Mouse (Mus musculus): Measurements from ENCODE around the gene Clk3.

DNA sequence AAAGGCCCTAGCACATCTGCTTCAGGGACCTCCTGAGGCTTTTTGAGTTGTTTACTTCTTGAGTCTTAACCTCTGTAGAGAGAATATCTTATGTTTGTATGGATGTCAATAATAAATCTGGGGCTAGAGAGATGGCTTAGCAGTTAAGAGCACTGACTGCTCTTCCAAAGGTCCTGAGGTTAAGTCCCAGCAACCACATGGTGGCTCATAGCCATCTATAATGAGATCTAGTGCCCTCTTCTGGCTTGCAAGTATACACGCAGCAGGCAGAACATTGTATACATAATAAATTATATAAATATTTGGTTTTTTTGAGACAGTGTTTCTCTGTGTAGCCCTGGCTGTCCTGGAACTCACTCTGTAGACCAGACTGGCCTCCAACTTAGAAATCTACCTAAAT, 8.5 kb upstream of the Clk3 start:
- no peak for TF ChIP-seq POLR2A (IDR thresholded peaks at IDR 0.05; ENCODE audit: low read depth, low read length)
- no peak for TF ChIP-seq CTCF (IDR thresholded peaks at IDR 0.05; ENCODE audit: borderline replicate concordance, insufficient read depth, low read length)

All from embryonic fibroblast, embryonic 13.5 days (primary cell).